Mouse (Mus musculus): ENCODE data around the gene Shisal1. TPM values are rescaled to one million over a fixed set of nuclear protein-coding genes. Genes with fewer than 3 reads are reported as not detected.

Gene Shisal1
- polyA plus RNA-seq, 1 experiment, result 13.5 TPM

DNA sequence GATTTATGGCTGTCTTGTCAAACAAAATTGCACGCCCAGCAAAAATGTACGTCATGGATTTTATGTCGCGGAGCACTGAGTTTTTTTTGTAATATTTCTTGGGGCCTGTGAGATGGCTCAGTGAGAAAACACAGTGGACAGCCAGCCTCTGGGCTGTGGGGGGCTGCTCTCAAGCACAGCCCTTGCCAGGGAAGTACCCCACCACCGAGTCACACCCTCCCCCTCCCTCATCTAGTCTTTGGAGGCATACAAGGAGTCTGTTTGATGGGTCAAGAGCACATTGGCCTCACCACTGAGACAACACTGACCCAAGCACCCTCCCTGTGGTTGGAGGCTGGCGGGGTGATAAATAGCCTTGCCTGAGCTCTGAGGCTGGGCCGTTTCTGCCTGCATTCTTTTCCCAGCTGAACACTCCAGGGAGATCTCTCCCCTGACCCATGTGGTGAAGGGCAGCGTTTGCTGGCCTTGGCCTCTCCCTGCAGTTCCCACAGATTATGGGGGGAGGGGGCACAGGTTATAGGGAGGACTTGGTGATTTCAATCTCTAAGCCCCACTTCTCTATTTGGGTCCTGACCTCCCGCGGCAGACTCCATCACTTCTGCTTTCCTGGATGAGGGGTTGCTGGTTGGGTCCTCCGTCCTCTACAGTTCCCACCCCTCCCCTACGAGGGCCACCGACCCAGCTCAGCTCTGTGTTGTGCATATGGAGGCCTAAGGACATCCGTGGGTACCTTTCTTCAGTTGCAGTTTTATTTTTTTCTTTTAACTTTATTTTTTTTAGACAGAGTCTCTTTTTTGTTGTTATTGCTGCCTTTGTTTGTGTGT lies 96.8 kb downstream of the Shisal1 start:
- no peak for TF ChIP-seq POLR2A (IDR thresholded peaks at IDR 0.05; ENCODE audit: borderline replicate concordance, insufficient read depth, low read length)
- no peak for TF ChIP-seq CTCF (IDR thresholded peaks at IDR 0.05; ENCODE audit: borderline replicate concordance, insufficient read depth, low read depth, low read length)
- Histone ChIP-seq H3K4me1 (ENCODE audit: control insufficient read depth, insufficient read depth, low read length) (no peaks in the 10 kb centered on the region), H3K4me3 (replicated peaks; ENCODE audit: insufficient read depth, low read depth, low read length) (no peak overlapping the region), H3K27me3 (ENCODE audit: control insufficient read depth, insufficient read depth, low read length) (no peaks in the 10 kb centered on the region), H3K27ac (ENCODE audit: insufficient read depth, low read length) (no peak overlapping the region)
- DNase-seq, result no peak
- WGBS, result 74% methylated on average over 14 of the region's 14 CpGs

DNA sequence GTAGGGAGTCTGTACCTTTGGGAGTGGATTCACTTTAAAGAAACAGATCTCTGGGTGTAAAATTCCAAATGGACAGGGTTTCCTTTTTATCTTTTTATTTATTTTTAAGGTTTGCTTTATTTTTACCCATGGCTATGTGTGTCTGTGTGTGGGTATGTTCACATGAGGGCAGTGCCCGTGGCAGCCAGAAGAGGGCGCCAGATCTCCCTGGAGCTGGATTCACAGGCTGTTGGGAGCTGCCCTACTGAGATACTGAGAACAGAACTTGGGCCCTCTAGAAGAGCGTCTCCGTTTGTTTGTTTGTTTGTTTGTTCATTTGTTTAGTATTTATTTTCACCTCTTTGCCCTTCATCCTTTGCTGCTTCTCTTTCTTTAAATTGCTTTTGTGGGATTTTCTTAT lies 98.1 kb downstream of the Shisal1 start:
- DNase-seq, result no peak
- WGBS, result 95% methylated on average over 4 of the region's 4 CpGs
- no peak for TF ChIP-seq POLR2A (IDR thresholded peaks at IDR 0.05; ENCODE audit: borderline replicate concordance, insufficient read depth, low read length)
- TF ChIP-seq CTCF (IDR thresholded peaks at IDR 0.05; ENCODE audit: borderline replicate concordance, insufficient read depth, low read depth, low read length), result 0 out of 2 replicates have a peak, but pooled peaks have one; percentile 6
- Histone ChIP-seq H3K4me1 (ENCODE audit: control insufficient read depth, insufficient read depth, low read length) (no peaks in the 10 kb centered on the region), H3K27ac (ENCODE audit: insufficient read depth, low read length) (no peak overlapping the region), H3K27me3 (ENCODE audit: control insufficient read depth, insufficient read depth, low read length) (no peaks in the 10 kb centered on the region), H3K4me3 (replicated peaks; ENCODE audit: insufficient read depth, low read depth, low read length) (no peak overlapping the region)

DNA sequence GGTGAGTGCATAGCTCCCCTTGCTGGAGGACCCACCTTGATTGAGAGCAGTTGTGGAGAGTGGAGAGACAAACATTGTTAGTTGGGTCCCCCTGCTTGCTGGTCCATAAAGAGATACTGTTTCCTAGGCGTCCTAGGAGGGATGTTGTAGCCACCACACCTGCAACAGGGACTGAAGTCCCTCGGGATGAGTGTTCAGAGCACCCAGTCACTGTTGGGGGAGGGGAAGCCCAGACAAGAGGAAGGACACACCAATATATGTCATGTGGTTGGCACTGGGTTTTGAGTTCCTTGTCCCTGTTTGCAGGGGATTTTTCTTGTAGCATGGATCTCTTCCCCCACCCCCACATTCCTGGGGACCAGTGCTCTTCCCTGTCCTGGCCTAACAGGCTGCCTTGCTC lies 106.0 kb downstream of the Shisal1 start:
- WGBS, result 68% methylated on average over 2 of the region's 2 CpGs
- DNase-seq, result no peak
- Histone ChIP-seq H3K4me1 (ENCODE audit: control insufficient read depth, insufficient read depth, low read length) (no peaks in the 10 kb centered on the region), H3K27me3 (ENCODE audit: control insufficient read depth, insufficient read depth, low read length) (no peaks in the 10 kb centered on the region), H3K4me3 (replicated peaks; ENCODE audit: insufficient read depth, low read depth, low read length) (no peak overlapping the region), H3K27ac (ENCODE audit: insufficient read depth, low read length) (no peak overlapping the region)
- TF ChIP-seq CTCF (IDR thresholded peaks at IDR 0.05; ENCODE audit: borderline replicate concordance, insufficient read depth, low read depth, low read length), result no peak

DNA sequence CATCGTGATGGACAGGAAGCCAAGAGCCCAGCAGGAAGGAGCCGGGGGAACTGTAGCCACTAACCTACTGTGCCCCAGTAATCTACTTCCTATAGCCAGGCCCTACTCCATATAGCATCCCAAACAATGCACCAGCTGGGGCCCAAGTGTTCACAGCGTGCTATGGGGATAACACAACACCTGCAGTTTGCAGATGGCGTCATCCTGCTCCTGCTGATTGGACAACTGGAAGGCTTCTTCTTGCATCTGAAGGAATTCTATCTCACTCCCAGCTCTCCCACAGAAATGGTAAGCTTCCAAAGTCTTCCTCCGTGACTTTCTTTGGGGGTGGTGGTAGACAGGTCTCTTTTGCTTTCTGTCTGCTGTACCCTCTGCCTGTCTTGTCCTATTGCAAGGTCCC lies 109.3 kb downstream of the Shisal1 start:
- WGBS, result 59% methylated on average over 5 of the region's 5 CpGs
- DNase-seq, result no peak
- Histone ChIP-seq H3K4me1 (ENCODE audit: control insufficient read depth, insufficient read depth, low read length) (no peaks in the 10 kb centered on the region), H3K4me3 (replicated peaks; ENCODE audit: insufficient read depth, low read depth, low read length) (no peak overlapping the region), H3K27ac (ENCODE audit: insufficient read depth, low read length) (no peak overlapping the region), H3K27me3 (ENCODE audit: control insufficient read depth, insufficient read depth, low read length) (no peaks in the 10 kb centered on the region)
- TF ChIP-seq CTCF (IDR thresholded peaks at IDR 0.05; ENCODE audit: borderline replicate concordance, insufficient read depth, low read depth, low read length) (no peak), POLR2A (IDR thresholded peaks at IDR 0.05; ENCODE audit: borderline replicate concordance, insufficient read depth, low read length) (no peak)

DNA sequence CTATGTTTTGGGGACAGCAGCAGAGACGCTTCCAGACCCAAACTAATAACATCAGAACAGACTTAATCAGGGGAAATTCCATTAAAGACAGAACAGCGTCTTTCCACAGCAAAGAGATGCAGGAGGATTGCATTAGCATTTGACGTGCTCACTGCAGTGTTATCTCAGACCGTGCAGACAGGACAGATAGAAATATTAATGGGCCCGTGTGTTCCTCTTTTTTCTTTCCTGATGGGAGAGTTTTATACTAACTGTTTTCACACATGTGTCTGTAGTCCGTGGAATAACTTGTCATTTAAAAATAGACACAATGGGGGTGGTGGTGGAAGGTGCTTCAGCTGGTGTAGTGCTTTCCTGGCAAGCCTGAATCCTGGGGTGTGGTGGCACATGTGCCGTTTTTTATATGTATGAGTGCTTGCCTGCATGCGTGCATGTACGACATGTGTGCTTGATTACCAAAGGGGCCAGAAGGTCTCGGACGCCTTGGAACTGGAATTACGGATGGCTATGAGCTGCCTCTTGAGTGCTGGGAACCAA lies 110.5 kb downstream of the Shisal1 start:
- H3K4me3 ChIP-seq (replicated peaks; ENCODE audit: insufficient read depth, low read depth, low read length), result no peak overlapping the region
- H3K27me3 ChIP-seq (ENCODE audit: control insufficient read depth, insufficient read depth, low read length), result no peaks in the 10 kb centered on the region
- TF ChIP-seq POLR2A (IDR thresholded peaks at IDR 0.05; ENCODE audit: borderline replicate concordance, insufficient read depth, low read length) (no peak), CTCF (IDR thresholded peaks at IDR 0.05; ENCODE audit: borderline replicate concordance, insufficient read depth, low read depth, low read length) (no peak)
- 81% methylated on average over 12 of the region's 12 CpGs for WGBS
- H3K4me1 ChIP-seq (ENCODE audit: control insufficient read depth, insufficient read depth, low read length), result no peaks in the 10 kb centered on the region
- DNase-seq, result no peak
- H3K27ac ChIP-seq (ENCODE audit: insufficient read depth, low read length), result no peak overlapping the region

DNA sequence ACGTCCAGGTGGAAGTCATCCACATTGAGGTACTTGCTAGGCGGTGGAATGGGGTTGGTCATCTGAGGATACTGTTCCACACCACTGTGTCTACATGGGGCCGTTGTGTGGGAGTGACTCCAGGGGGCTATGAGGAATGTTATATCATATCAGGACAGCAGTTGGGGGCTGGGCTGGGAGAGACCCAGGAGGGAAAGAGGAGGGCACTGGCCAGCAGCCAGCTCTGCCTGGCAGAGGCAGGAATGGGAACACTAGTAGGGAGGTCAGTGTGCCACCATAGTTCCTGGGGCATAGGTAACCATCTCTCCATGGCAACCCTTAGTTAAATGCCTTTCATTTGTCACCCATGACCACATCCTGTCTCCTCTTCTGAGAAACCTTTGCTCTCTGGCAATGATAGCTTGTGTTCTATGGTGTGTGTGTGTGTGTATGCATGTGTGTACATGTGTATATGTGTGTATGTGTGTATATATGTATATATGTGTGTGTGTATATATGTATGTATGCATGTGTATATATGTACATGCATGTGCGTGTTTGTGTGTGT lies 115.8 kb downstream of the Shisal1 start:
- no peak for TF ChIP-seq CTCF (IDR thresholded peaks at IDR 0.05; ENCODE audit: borderline replicate concordance, insufficient read depth, low read depth, low read length)
- no peak for TF ChIP-seq POLR2A (IDR thresholded peaks at IDR 0.05; ENCODE audit: borderline replicate concordance, insufficient read depth, low read length)
- 77% methylated on average over 4 of the region's 4 CpGs for WGBS
- Histone ChIP-seq H3K27me3 (ENCODE audit: control insufficient read depth, insufficient read depth, low read length) (no peaks in the 10 kb centered on the region), H3K4me1 (ENCODE audit: control insufficient read depth, insufficient read depth, low read length) (no peaks in the 10 kb centered on the region), H3K4me3 (replicated peaks; ENCODE audit: insufficient read depth, low read depth, low read length) (no peak overlapping the region), H3K27ac (ENCODE audit: insufficient read depth, low read length) (no peak overlapping the region)
- DNase-seq, result no peak

DNA sequence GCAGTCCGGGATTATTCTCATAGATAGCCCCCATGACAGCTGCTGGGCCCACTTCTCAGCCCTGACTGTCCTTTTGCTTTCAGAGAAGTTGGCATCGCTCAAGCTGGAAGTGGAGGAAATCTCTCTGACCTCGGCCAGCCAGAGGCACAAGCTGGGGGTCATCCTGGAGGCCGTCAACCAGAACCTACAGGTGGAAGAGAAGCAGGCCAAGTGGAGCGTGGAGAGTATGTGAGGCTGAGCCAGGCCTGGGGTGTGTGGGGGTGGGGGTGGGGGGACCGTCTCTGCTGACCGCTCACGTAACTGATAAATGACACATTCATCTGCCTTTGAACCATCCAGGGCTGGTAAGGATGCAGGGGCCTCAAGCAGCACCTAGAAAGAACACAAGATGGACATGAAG lies 117.0 kb downstream of the Shisal1 start:
- TF ChIP-seq POLR2A (IDR thresholded peaks at IDR 0.05; ENCODE audit: borderline replicate concordance, insufficient read depth, low read length) (no peak), CTCF (IDR thresholded peaks at IDR 0.05; ENCODE audit: borderline replicate concordance, insufficient read depth, low read depth, low read length) (no peak)
- 81% methylated on average over 8 of the region's 8 CpGs for WGBS
- no peak for DNase-seq
- Histone ChIP-seq H3K27me3 (ENCODE audit: control insufficient read depth, insufficient read depth, low read length) (no peaks in the 10 kb centered on the region), H3K4me1 (ENCODE audit: control insufficient read depth, insufficient read depth, low read length) (no peaks in the 10 kb centered on the region), H3K4me3 (replicated peaks; ENCODE audit: insufficient read depth, low read depth, low read length) (no peak overlapping the region), H3K27ac (ENCODE audit: insufficient read depth, low read length) (no peak overlapping the region)

Other genes with a start within 250 kb of the Shisal1 start
- gene Parvb, start 215.1 kb downstream of the Shisal1 start, polyA plus RNA-seq (2012; rRNA removed), result 16.4 and 18.1 TPM in 2 replicates
- gene Parvg, start 123.1 kb downstream of the Shisal1 start, polyA plus RNA-seq (2012; rRNA removed), result 1.3 and 1.4 TPM in 2 replicates
- gene Rtl6, start 110.7 kb upstream of the Shisal1 start, polyA plus RNA-seq (2012; rRNA removed), result 21.6 and 22.6 TPM in 2 replicates
- gene Prr5, start 222.5 kb upstream of the Shisal1 start, polyA plus RNA-seq (2012; rRNA removed), result 13.5 and 14.9 TPM in 2 replicates

Measured in cerebellum, adult 2 months (tissue).